Mouse (Mus musculus) liver, postnatal 0 days (tissue): ENCODE results near the gene Prss2.

Experiments used
- CTCF ChIP-seq: sonication (generic); IDR thresholded peaks from 2 replicates; pipeline ENCODE4 v1.5.1; 2016; ENCODE audit warnings: antibody characterized with exemption, low read depth
- EP300 ChIP-seq: IDR thresholded peaks from 2 replicates; pipeline ENCODE4 v1.6.1; 2016; ENCODE audit warnings: antibody characterized with exemption, low read depth, mild to moderate bottlenecking

GRCm38 (mm10) chr6:41518017-41518524, 3.5 kb upstream of the Prss2 start:
- no peak for TF ChIP-seq CTCF
- TF ChIP-seq EP300: no peak
